Mouse (Mus musculus): ENCODE results near the gene Ppara. TPM values are rescaled to one million over a fixed set of nuclear protein-coding genes. Genes with fewer than 3 reads are reported as not detected.

Gene Ppara
- polyA plus RNA-seq, 1 experiment from 2014 or later, result 1.7 TPM

DNA sequence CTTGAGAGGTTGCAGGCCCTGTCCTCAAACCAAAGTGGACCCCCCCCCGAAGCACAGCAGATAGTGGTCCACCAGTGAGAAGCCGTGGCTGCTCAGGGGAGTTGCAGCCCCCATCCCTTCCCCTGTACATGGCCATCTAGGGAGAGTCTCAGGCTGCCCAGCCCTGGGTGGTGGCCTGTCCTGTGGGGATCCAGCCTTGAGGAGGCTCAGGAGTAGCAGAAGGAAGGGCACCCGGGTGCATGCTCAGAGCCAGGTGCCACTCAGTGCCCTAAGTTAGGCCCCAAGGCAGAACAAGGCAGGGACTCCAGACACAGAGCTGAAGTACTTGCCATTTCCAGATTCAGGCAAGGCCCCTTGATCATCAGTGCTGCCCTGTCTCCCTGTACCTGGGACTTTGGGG, 19.7 kb upstream of the Ppara start:
- H3K4me2 ChIP-seq, result no peak overlapping the region
- H3K9me3 ChIP-seq, result no peaks in the 10 kb centered on the region
- no peak overlapping the region for H3K4me3 ChIP-seq
- H3K9ac ChIP-seq, result no peak overlapping the region
- H3K4me1 ChIP-seq, result peaks cover 11% of the 10 kb centered on the region; the same call in 1 of the 2 replicates
- no peak for ATAC-seq (ENCODE audit: insufficient number of reproducible peaks, low FRiP score, low TSS enrichment, low read depth)
- WGBS, result 76% methylated on average over 3 of the region's 3 CpGs
- H3K36me3 ChIP-seq, result no peaks in the 10 kb centered on the region
- no peak overlapping the region for H3K27ac ChIP-seq
- H3K27me3 ChIP-seq, result peaks cover 2% of the 10 kb centered on the region; the same call in 1 of the 2 replicates

DNA sequence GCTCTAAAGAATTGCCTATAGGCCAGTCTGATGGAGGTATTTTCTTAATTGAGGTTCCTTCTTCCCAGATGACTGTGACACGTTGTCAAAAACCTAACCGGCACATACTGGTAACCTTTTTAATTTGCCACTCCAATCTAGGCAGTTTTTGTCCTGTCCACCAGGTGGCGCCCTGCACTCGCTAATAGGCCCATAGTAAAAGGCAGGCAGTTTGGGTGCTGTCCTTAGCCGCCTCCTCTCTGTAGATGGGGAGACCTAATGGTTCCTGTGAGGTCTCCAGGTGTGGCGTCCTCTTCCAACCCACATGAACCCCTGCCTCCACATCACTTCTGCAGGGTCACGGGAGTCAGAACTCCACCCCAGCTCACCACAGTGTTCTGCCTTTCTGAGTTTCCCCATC, 18.7 kb upstream of the Ppara start:
- no peak overlapping the region for H3K4me2 ChIP-seq
- H3K9me3 ChIP-seq, result no peaks in the 10 kb centered on the region
- H3K4me1 ChIP-seq, result peaks cover 5% of the 10 kb centered on the region; the same call in 1 of the 2 replicates
- WGBS, result 5% methylated on average over 7 of the region's 7 CpGs
- H3K9ac ChIP-seq, result no peak overlapping the region
- ATAC-seq (ENCODE audit: insufficient number of reproducible peaks, low FRiP score, low TSS enrichment, low read depth), result no peak
- no peak overlapping the region for H3K27ac ChIP-seq
- H3K4me3 ChIP-seq, result no peak overlapping the region
- H3K27me3 ChIP-seq, result peaks cover 9% of the 10 kb centered on the region; the same call in 1 of the 2 replicates
- no peaks in the 10 kb centered on the region for H3K36me3 ChIP-seq

DNA sequence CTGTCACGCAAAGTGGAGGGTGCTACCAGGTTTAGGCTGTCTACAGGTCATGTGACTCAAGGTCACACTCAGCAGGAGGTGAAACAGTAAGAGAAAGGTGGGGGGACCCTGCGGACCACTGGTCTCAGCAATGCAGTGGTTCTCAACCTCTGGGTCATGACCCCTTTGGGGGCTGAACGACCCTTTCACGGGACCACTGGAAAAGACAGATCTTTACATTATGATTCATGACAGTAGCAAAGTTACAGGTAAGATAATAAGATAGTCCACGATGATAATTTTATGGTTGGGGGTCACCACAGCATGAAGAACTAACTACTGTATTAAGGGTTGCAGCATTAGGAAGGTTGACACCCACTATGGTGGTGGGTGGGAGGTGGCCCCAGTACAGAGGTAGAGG, 18.2 kb upstream of the Ppara start:
- no peak overlapping the region for H3K4me3 ChIP-seq
- no peaks in the 10 kb centered on the region for H3K36me3 ChIP-seq
- H3K4me1 ChIP-seq, result peaks cover 5% of the 10 kb centered on the region; the same call in 1 of the 2 replicates
- H3K9ac ChIP-seq, result no peak overlapping the region
- WGBS, result 80% methylated on average over 5 of the region's 5 CpGs
- no peak overlapping the region for H3K4me2 ChIP-seq
- ATAC-seq (ENCODE audit: insufficient number of reproducible peaks, low FRiP score, low TSS enrichment, low read depth), result no peak
- no peak overlapping the region for H3K27ac ChIP-seq
- H3K27me3 ChIP-seq, result peaks cover 10% of the 10 kb centered on the region; the same call in 1 of the 2 replicates
- no peaks in the 10 kb centered on the region for H3K9me3 ChIP-seq

DNA sequence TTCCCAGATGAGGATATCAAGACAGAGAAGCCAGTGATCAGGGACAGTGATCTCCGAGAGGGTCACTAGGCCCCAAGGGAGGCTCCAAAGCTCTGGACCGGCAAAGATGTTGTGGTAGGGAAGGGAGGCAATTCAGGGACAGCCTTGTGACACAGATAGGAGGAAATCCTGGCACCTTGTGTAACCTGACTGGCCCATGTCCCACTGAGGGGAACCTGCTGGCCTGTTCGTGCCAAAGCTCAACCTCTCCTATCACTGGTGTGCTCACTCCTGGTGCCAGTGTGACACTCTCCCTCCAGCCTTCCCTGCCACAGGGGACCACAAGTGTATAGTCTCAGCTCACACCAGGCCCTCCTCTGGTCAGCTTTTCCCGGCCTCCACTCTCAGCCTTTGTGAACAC, 17.8 kb upstream of the Ppara start:
- peaks cover 5% of the 10 kb centered on the region; the same call in 1 of the 2 replicates for H3K4me1 ChIP-seq
- ATAC-seq (ENCODE audit: insufficient number of reproducible peaks, low FRiP score, low TSS enrichment, low read depth), result no peak
- H3K27ac ChIP-seq, result no peak overlapping the region
- 63% methylated on average over 4 of the region's 4 CpGs for WGBS
- H3K4me2 ChIP-seq, result no peak overlapping the region
- no peaks in the 10 kb centered on the region for H3K36me3 ChIP-seq
- 0 out of 2 replicates have a peak, but pooled peaks cover 14% of the 10 kb centered on the region for H3K27me3 ChIP-seq
- H3K9ac ChIP-seq, result no peak overlapping the region
- no peak overlapping the region for H3K4me3 ChIP-seq
- no peaks in the 10 kb centered on the region for H3K9me3 ChIP-seq

DNA sequence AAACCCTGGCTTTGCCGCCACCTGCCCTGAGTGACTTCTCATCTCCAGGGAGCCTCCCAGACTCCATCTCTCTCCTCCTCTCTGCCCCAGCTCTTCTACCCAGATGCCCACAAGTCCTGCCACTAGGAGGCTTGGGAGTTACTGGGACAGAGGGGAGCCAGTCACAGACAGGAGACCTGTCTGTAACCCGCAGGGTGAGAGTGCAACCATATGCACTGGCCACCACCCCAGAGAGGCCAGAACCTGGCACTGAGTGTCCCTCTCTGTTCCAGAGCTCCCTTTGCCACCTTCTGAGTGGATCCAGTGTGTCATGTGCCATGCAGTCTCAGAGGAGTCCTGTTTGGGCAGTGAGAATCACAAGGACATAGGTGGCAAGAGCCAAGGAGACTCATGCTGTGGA, 17.0 kb upstream of the Ppara start:
- Histone ChIP-seq H3K27me3 (0 out of 2 replicates have a peak, but pooled peaks cover 16% of the 10 kb centered on the region), H3K9me3 (no peaks in the 10 kb centered on the region), H3K4me2 (no peak overlapping the region), H3K4me1 (peaks cover 1% of the 10 kb centered on the region; the same call in 1 of the 2 replicates), H3K9ac (no peak overlapping the region), H3K4me3 (no peak overlapping the region), H3K27ac (no peak overlapping the region), H3K36me3 (no peaks in the 10 kb centered on the region)
- 72% methylated on average over 2 of the region's 2 CpGs for WGBS
- no peak for ATAC-seq (ENCODE audit: insufficient number of reproducible peaks, low FRiP score, low TSS enrichment, low read depth)

DNA sequence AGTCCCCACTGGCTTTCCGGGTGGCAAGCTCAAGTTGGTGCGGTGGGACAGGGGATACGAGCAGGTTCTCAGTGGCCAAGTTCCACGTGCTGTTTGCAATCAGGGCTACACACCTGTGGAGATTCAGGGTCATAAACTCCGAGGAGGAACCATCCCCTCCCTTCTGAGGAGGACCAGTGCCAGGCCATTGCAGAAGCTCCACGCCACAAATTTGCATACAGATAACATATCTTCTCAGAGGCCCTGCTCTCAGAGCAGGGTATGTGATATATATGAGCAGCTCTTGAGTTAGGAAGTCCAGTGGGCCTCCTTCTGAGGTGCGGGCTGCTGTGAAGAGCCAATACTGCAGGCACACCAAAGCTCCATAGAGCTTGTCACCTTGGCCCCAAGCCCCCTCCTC, 15.8 kb upstream of the Ppara start:
- Histone ChIP-seq H3K9ac (no peak overlapping the region), H3K4me3 (no peak overlapping the region), H3K4me2 (no peak overlapping the region), H3K9me3 (no peaks in the 10 kb centered on the region), H3K27me3 (0 out of 2 replicates have a peak, but pooled peaks cover 16% of the 10 kb centered on the region), H3K36me3 (no peaks in the 10 kb centered on the region), H3K27ac (no peak overlapping the region), H3K4me1 (no peaks in the 10 kb centered on the region)
- WGBS, result 68% methylated on average over 7 of the region's 7 CpGs
- ATAC-seq (ENCODE audit: insufficient number of reproducible peaks, low FRiP score, low TSS enrichment, low read depth), result no peak

DNA sequence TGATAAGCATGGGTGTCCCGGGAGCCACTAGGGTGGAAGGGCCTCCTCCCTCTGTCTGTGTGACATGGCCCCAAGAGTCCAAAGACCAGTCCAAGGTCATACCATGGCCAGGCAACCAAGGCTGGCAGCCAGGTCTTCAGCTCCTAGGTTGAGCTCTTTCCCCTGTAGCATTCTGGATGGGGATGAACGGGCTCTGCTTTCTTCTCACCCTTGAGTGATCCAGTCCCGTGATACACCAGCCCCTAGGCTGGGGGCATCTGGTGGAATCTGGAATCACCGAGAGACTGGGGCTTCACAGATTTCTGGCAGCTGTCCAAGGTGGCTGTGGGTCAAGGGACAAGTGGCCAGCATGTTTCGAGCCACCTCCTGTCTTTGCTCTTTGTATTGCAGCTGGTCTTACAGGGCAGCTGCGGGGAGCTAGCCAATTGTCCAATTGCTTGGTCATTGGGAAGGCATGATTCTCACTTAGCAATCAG, 14.4 kb upstream of the Ppara start:
- no peak overlapping the region for H3K27ac ChIP-seq
- no peak overlapping the region for H3K9ac ChIP-seq
- 73% methylated on average over 6 of the region's 6 CpGs for WGBS
- H3K36me3 ChIP-seq, result no peaks in the 10 kb centered on the region
- no peak overlapping the region for H3K4me3 ChIP-seq
- H3K27me3 ChIP-seq, result 0 out of 2 replicates have a peak, but pooled peaks cover 16% of the 10 kb centered on the region
- H3K9me3 ChIP-seq, result no peaks in the 10 kb centered on the region
- ATAC-seq (ENCODE audit: insufficient number of reproducible peaks, low FRiP score, low TSS enrichment, low read depth), result no peak
- H3K4me1 ChIP-seq, result no peaks in the 10 kb centered on the region
- no peak overlapping the region for H3K4me2 ChIP-seq

DNA sequence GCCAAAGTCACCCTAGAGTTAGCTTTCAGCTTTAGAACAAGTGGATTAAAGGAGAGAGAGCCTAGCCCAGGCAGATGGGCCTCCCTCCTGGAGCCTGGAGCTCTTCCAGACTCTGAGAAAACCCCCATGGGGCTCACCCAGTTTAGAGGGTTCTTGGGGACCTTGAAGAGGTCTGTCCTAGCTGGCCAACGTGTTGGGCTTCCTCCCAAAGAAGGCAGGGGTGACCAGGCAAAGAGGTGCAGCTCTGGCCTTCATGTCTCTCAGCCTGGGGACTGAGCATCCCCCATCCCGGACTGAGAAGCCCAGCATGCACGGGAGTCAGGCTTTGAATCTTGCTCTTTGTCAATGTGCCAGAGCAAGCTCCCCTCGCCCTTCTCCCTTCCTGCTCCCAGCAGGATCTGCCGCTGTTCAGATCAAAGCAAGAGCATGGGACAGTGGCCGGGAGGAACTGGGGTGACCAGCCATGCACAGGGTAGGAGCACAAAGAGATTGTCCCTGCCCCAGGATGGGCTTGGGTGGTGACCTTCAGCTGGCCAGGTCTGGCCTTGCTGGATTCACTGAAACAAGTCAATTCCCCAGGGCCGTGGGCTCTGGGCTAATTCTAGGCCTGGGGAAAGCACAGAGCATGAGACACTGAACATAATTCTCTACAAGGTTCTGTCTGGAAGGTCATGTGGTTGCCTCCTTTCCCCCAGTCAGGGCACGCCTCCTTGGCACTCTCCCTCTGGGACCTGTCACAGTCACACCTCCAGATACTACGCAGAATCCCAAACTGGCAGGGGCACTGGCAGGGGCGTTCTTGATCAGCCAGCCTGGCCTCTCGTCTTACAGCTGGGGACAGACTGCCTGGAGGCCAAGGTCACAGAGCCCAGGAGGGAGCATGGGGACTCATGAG, 10.3 kb upstream of the Ppara start:
- no peaks in the 10 kb centered on the region for H3K4me1 ChIP-seq
- no peak overlapping the region for H3K4me2 ChIP-seq
- H3K4me3 ChIP-seq, result no peak overlapping the region
- H3K36me3 ChIP-seq, result no peaks in the 10 kb centered on the region
- no peak overlapping the region for H3K27ac ChIP-seq
- 38% methylated on average over 11 of the region's 11 CpGs for WGBS
- H3K9me3 ChIP-seq, result no peaks in the 10 kb centered on the region
- 0 out of 2 replicates have a peak, but pooled peaks cover 16% of the 10 kb centered on the region for H3K27me3 ChIP-seq
- H3K9ac ChIP-seq, result no peak overlapping the region
- no peak for ATAC-seq (ENCODE audit: insufficient number of reproducible peaks, low FRiP score, low TSS enrichment, low read depth)

DNA sequence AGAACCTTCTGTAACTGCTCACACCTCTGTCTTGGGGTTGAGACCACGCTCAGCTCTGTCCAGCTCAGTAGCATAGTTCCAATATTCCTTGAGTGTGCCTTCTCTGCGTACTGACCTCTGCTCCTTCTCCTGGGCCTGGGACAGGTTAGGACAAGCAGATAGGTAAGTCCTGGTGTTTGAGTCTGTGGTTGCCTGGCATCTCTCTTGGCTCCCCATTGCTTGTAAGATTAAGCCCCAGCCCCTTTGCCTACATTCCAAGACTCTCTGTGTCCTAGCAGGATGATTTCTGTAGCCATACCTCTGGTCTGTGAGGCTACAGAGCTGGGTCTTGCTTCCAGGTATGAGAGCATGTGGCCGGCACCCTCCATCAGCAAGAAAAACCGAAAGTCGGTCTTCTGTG, 6.6 kb upstream of the Ppara start:
- Histone ChIP-seq H3K27me3 (peaks cover 16% of the 10 kb centered on the region), H3K4me1 (no peaks in the 10 kb centered on the region), H3K9ac (no peak overlapping the region), H3K4me2 (no peak overlapping the region), H3K36me3 (no peaks in the 10 kb centered on the region), H3K9me3 (no peaks in the 10 kb centered on the region), H3K27ac (no peak overlapping the region), H3K4me3 (no peak overlapping the region)
- ATAC-seq (ENCODE audit: insufficient number of reproducible peaks, low FRiP score, low TSS enrichment, low read depth), result no peak
- 86% methylated on average over 5 of the region's 5 CpGs for WGBS

DNA sequence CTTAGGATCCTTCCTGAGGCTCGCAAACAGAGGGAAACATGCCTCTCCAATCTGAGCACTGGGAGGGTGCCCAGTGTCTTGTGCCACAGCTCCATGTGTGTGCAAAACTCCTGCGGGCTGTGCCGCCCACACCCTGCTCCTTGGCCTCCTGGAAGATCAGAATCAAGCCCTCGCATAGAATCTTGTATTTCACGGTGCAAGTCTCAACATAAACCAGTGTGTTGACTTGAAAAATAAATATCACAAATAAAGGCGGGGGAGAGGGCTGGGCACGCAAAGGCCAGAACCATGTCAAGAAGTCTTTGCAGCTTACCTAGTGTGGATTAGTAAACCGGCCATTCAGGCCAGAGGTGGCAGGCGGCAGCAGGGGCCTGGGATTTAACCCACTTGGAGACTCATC, 5.5 kb upstream of the Ppara start:
- Histone ChIP-seq H3K36me3 (no peaks in the 10 kb centered on the region), H3K9me3 (no peaks in the 10 kb centered on the region), H3K9ac (no peak overlapping the region), H3K4me1 (no peaks in the 10 kb centered on the region), H3K27me3 (peaks cover 27% of the 10 kb centered on the region), H3K4me2 (no peak overlapping the region), H3K4me3 (no peak overlapping the region), H3K27ac (no peak overlapping the region)
- 73% methylated on average over 9 of the region's 9 CpGs for WGBS
- no peak for ATAC-seq (ENCODE audit: insufficient number of reproducible peaks, low FRiP score, low TSS enrichment, low read depth)

DNA sequence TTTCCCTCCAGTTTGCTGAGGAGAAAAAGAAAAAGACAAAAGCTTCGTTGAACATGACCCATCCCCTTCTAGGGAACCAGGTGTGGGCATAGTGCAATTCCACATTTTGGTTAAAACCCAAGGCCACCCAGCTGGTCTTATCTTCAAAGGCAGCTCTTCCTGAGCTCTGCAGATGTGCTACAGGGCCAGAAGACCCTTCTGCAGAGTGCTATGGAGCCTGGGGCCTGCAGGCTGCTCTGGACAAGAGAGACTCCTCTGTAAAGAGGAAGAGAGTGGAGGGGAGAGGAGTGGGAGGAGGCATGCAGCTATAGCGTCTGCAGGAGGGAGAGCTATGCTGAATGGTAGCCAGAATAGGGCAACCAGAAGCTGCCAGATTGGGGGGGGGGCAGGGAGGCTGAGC, 4.8 kb upstream of the Ppara start:
- no peaks in the 10 kb centered on the region for H3K9me3 ChIP-seq
- no peak overlapping the region for H3K4me2 ChIP-seq
- H3K4me1 ChIP-seq, result peaks cover 7% of the 10 kb centered on the region
- H3K36me3 ChIP-seq, result no peaks in the 10 kb centered on the region
- H3K9ac ChIP-seq, result no peak overlapping the region
- H3K27me3 ChIP-seq, result peaks cover 34% of the 10 kb centered on the region
- ATAC-seq (ENCODE audit: insufficient number of reproducible peaks, low FRiP score, low TSS enrichment, low read depth), result no peak
- H3K4me3 ChIP-seq, result no peak overlapping the region
- WGBS, result 43% methylated on average over 2 of the region's 2 CpGs
- H3K27ac ChIP-seq, result no peak overlapping the region

DNA sequence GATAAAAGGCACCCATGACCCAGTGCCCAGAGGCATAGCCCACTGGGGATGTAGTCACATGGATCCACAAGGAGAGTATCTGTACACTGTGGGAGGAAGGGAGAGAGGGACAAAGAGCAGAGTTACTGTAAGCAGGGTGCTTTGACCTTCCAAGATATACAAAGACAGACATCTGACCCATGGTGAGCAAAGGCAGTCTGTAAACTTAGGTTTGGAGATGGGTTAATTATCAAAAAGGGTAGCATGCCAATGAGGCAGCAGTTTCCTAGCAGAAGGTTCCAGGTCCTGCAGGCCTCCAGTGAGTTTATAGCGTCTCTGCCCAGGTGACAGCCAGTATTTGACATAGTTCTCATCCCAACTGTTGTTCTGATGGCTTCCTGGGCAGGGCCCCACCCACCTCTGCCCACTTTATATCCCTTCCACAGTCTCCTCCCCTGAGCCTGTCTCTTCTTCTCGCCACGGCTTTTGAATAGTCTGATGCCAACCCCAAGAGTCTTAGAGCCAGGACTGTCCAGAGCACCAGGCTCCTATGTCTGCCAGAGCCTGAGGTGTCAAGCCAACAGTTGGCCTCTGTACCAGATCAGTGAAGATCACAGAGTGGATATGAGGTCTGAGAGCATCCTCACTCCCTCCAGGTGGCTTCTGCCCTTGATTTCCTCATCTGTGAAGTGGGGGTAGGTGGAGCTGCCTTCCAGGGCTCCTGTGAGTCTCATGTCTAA, 2.7 kb upstream of the Ppara start:
- Histone ChIP-seq H3K9me3 (no peaks in the 10 kb centered on the region), H3K9ac (no peak overlapping the region), H3K36me3 (no peaks in the 10 kb centered on the region), H3K4me1 (peaks cover 20% of the 10 kb centered on the region), H3K4me2 (no peak overlapping the region), H3K4me3 (no peak overlapping the region), H3K27ac (no peak overlapping the region), H3K27me3 (peaks cover 53% of the 10 kb centered on the region)
- 72% methylated on average over 3 of the region's 3 CpGs for WGBS
- ATAC-seq (ENCODE audit: insufficient number of reproducible peaks, low FRiP score, low TSS enrichment, low read depth), result no peak

Measured in limb, embryonic 15.5 days (tissue).